Mouse (Mus musculus) naive thymus-derived CD4-positive, alpha-beta T cell, adult 2 months (primary cell): ENCODE measurements around the gene Rgs17.
A peak's percentile ranks its signal among the peaks of the same experiment; 100 is the strongest.

Experiments
- DNase-seq: peaks from one replicate; pipeline ENCODE4 v3.0.0-alpha.2; 2011; ENCODE audit warnings: low read depth

Gene Rgs17

GRCm38 (mm10) chr10:5823740-5824491 is 98.3 kb downstream of the Rgs17 start, which contains the start of gene Mtrf1l:
Mtrf1l (minus strand) TSS chr10:5823910.
- DNase-seq: peak; percentile 99

DNA sequence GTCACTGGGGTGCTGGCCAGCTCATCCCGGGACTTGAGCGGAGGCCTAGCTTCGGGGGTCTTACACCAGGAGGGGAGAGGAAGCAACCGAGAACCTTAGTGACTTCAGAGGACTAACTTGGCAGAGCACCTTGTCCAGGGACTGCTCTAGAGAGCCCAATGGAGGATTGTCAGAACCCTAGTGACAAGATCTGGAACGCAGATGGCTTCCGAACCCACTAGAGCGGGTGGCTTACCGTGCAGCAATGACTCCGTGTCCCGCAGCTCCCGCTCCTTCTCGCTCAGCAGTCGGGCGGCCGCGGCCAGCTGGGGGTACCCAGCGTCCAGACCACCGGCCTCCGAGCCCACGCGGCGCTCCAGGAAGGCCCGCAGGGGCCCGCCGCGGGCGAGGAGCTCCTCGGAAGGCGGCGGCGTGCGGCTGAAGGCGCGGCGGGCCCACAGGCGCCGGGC is 98.9 kb downstream of the Rgs17 start:
- DNase-seq: no peak

DNA sequence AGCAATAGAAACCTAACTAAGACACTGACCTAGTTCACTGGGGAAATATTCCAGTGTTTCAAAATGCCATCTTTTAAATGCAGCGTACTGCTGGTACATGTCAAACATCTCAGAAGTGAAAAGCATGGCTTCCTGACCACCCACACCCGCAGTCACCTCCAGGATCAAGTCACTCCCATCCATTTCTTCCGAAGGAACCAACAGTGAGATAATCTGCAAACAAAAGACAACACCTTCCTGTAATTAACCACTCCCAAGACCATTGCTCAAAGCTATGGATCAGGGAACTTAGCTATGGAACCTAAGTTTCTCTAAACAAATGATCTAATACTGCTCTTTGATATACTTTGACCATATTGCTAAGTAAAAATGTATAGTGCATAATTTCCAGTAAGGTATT is 103.4 kb downstream of the Rgs17 start:
- DNase-seq: no peak

GRCm38 (mm10) chr10:5815968-5816367 is 106.2 kb downstream of the Rgs17 start:
- DNase-seq: no peak

DNA sequence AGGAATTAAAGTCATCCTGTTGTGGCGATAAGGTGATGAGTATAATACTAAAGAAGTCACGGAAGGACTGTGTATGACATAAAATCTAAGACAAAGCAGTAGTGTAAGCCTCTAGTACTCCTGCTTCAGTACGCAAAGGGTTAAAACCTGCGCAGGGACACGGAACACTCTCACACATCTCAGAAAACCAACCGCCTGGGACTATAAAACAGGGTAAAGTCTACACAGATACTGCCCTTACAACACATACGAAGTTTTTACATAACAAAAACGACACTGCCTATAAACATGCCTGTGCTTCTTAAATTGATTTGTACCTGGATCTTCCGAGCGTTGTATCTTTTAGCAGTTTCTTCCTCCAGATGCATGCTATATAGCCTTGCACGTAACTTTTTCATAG is 108.5 kb downstream of the Rgs17 start:
- DNase-seq: no peak

GRCm38 (mm10) chr10:5807683-5808082 is 114.5 kb downstream of the Rgs17 start:
- DNase-seq: no peak

DNA sequence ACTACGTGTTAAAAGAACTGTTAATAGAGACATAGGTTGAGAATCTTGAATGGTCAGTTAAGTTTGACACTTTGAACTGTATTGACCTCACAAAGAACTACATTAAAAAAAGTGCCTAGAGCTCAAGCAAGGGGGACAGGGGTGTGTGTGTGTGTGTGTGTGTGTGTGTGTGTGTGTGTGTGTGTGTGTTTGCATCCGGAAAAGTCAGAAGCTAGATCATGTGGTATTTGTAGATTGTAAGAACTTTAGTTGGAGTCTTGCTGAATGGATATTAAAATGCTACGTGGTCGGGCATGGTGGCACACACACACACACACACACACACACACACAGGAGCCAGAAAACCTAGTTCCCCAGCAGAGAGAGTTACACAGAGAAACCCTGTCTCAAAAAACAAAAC is 115.2 kb downstream of the Rgs17 start:
- DNase-seq: no peak

DNA sequence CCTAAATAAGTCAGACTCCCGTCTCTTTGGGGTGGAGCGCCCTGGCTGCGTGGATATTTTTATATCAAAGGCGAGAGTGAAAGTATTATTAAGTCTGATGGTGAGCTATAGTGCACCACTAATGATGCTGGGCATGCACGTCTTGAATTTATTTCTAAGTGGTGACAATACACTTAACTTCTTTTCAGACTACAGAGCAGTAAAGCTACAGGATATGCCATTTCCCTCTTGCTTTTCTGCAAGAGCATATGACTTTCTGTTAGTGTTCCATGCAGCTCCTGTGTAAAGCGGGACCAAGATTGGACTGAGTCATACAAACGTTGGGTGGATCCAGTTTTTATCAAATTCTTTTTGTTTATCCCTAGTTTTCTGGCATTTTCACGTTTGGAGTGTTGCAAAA is 115.8 kb downstream of the Rgs17 start:
- peak; percentile 47 for DNase-seq

DNA sequence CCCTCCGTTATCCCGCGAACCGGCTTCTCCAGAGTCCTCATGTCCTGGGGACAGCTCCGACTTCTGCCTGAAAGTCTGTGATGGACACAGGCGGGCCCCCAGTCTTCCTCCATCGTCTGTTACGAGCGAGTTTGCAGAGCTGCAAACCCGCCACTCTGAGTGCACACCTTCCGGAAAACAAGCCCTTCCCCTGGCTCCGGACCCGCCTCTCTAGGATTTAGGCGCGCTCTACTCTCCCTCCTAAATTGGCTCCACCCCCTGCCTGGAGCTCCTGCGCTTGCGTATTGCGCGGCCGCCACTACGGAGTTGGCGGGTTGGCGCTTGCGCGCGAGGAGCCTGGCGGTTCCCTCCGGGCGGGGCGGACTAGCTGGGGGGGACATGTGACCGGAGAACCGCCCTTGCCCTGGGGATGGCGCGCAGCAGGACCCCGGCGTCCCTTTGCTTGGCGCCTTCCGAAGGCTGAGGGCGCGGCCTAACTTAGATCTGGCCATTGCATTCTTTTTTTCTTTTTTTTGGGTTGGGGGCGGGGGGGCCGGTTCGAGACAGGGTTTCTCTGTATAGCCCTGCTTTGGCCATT is 116.4 kb downstream of the Rgs17 start:
- DNase-seq: peak; percentile 99

DNA sequence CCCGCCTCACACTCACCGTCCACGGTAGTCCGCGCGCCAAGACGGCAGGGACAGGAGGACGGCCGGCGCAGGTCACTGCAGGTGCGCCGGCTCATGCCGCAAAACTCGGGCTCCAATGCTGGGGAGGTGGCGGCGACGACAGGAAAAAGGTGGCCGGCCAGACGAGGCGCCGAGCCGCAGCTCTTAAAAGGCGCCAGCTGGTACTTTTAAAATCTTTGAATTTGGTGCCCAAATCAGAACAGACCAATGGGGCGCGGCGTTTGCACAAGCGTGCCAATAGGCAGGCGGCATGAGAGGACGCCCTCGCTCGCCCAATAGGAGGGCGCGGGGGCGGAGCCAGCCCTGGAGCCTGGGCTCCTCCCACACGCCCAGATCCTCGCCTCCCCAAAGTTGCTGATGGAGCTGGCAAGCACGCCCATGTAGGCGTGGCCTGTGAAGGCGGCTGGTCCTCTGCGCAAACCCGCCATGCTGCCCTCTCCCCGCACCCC is 116.9 kb downstream of the Rgs17 start, which contains the start of gene Fbxo5:
Gene Fbxo5 (minus strand): TSS at position 358 of the 488 bp plus-strand sequence.
- DNase-seq: peak; percentile 99

DNA sequence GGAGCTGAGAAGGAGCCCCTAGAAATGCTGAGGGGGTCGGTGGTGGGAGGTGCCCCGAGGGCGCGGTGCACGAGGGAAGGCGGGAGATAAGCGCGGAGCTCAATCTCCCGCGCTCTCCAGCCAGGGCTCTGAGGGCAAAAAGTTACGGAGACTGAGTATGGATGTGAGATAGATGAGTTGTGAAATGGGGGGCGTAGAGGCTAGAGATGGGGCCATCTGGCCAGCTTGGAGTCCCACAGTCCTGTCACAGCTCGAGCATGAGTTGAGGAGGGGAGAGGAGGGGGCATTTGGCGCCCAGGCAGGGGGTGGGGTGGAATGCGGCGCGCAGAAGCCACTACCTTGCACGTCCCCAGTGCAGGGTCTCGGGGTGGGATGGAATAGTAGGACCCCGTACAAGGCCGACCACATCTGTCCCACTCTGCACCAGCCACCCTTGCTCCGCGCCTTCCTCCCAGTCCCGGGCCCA is 117.5 kb downstream of the Rgs17 start:
- DNase-seq: no peak

DNA sequence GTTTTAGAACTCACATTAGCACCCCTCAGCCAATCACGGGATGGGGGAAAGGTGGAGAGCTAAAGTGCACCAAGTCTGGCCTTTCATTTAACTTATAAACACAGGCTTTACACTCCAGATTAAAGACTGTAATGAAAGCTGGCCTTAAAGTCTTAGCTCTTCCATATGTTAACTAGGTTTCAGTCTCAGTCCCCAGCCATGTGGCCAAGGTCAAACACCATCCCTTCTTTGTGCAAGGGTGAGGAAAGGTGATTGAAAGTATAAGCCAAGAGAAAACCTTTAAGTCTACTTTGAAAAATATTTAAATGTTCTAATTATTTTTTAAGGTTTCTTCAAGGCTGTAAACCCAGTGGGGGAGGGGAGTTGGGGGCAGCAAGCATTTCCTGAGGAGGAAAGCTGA is 118.5 kb downstream of the Rgs17 start:
- DNase-seq: no peak

DNA sequence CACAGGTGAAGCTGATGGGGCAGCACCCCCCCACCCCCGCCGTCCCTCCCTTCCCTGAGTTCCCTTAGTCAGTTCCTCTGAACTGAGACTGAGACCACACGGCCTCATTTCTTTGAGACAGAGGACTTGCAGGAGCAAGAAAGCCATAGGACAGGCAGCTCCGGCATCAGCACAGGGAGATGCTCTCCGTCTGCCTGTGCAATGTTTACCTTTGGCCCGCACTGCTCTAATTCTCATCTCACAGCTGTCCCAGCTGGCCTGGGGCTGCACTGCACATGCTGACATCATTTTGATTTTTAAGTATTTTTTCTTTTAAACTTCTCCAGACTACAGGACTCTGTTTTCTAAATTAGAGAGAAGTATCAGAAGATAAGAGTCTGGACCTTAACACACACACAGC is 119.3 kb downstream of the Rgs17 start:
- DNase-seq: no peak

GRCm38 (mm10) chr10:5800490-5800889 is 121.7 kb downstream of the Rgs17 start:
- peak; percentile 63 for DNase-seq

- DNase-seq: no peak
These were observed 124.1 kb downstream of the Rgs17 start for GRCm38 (mm10) chr10:5798069-5798468.

- DNase-seq: peak; percentile 45
These were observed 131.5 kb downstream of the Rgs17 start for GRCm38 (mm10) chr10:5790657-5791056.

- DNase-seq: peak; percentile 36
These were observed 135.3 kb downstream of the Rgs17 start for GRCm38 (mm10) chr10:5786923-5787322.
